Mouse (Mus musculus) limb, embryonic 14.5 days (tissue): ENCODE data around the gene Zmynd15. TPM values are rescaled to one million over a fixed set of nuclear protein-coding genes. Genes with fewer than 3 reads are reported as not detected.

Experiments used
- ATAC-seq: fragments of 200-750 bp; cut with Nextera tagmentation; 2 replicates; pipeline ENCODE4 v1.8.0; 2017; ENCODE audit warnings: low read depth, moderate number of reproducible peaks, moderate TSS enrichment; ENCODE audit not compliant: low FRiP score
- DNase-seq: peaks from one replicate; pipeline ENCODE4 v3.0.0-alpha.2; 2015; ENCODE audit warnings: low spot score
- H3K27ac ChIP-seq: fragments of 300-500 bp; sonication (generic); replicated peaks from 2 replicates; pipeline ENCODE4 v1.5.1; 2014; ENCODE audit warnings: low read depth, mild to moderate bottlenecking, low read length, moderate library complexity, mixed read lengths
- H3K27me3 ChIP-seq: fragments of 300-500 bp; sonication (generic); 2 replicates; pipeline ENCODE4 v1.6.1; 2014; ENCODE audit warnings: low read length, mixed read lengths; ENCODE audit not compliant: control insufficient read depth, insufficient read depth
- H3K36me3 ChIP-seq: fragments of 300-500 bp; sonication (generic); 2 replicates; pipeline ENCODE4 v1.6.1; 2014; ENCODE audit warnings: mild to moderate bottlenecking, low read length, moderate library complexity, mixed read lengths; ENCODE audit not compliant: control insufficient read depth, insufficient read depth
- H3K4me1 ChIP-seq: fragments of 300-500 bp; sonication (generic); 2 replicates; pipeline ENCODE4 v1.6.1; 2014; ENCODE audit warnings: antibody characterized with exemption, low read length, mixed read lengths; ENCODE audit not compliant: control insufficient read depth, insufficient read depth
- H3K4me2 ChIP-seq: fragments of 300-500 bp; sonication (generic); replicated peaks from 2 replicates; pipeline ENCODE4 v1.6.1; 2014; ENCODE audit warnings: low read depth, mild to moderate bottlenecking, low read length, moderate library complexity; ENCODE audit not compliant: severe bottlenecking
- H3K4me3 ChIP-seq: fragments of 300-500 bp; sonication (generic); replicated peaks from 2 replicates; pipeline ENCODE4 v1.5.1; 2014; ENCODE audit warnings: low read length
- H3K9ac ChIP-seq: fragments of 300-500 bp; sonication (generic); 2 replicates; pipeline ENCODE4 v1.6.1; 2014; ENCODE audit warnings: mild to moderate bottlenecking, low read depth, low read length, moderate library complexity; ENCODE audit not compliant: severe bottlenecking
- H3K9me3 ChIP-seq: fragments of 300-500 bp; sonication (generic); 2 replicates; pipeline ENCODE4 v1.6.1; 2016; ENCODE audit warnings: low read length; ENCODE audit not compliant: control insufficient read depth
- POLR2A ChIP-seq: fragments of 200-500 bp; IDR thresholded peaks from 2 replicates; pipeline ENCODE4 v1.8.0; 2012; ENCODE audit warnings: inconsistent platforms, mild to moderate bottlenecking, moderate library complexity, borderline replicate concordance; ENCODE audit not compliant: insufficient read depth, insufficient read length; ENCODE audit errors: extremely low read depth
- WGBS: fragments of 180-500 bp; shearing (Covaris S2); extraction: QIAGEN DNeasy Blood & Tissue Kit; methylation state at CpG from one replicate; pipeline ENCODE4 v1.1.7; 2014; 5-methylcytosine and 5-hydroxymethylcytosine counted together
- microRNA-seq: library from miRNA; unstranded; fragments of <30 nt; microRNA quantifications from one replicate; pipeline ENCODE4, GENCODE M21; 2016
- polyA plus RNA-seq, 2 experiments: library from polyadenylated mRNA; depleted of rRNA in 1 of 2; stranded (reverse) in 1 of 2; unstranded in 1 of 2; fragments of >200 nt; fragmentation: Nextera tagmentation in 1 of 2; extraction: Ambion mirVana in 1 of 2; gene quantifications; 2 replicates each; pipeline versions ENCODE4 v1.2.1 to v1.2.3; 2012 to 2014

Zmynd15 gene
- polyA plus RNA-seq, 2 experiments, result 0.92 to 1.1 TPM

- H3K4me2 ChIP-seq, result no peak overlapping the region
- no peaks in the 10 kb centered on the region for H3K9me3 ChIP-seq
These were observed 52.6 kb downstream of the Zmynd15 start for GRCm38 (mm10) chr11:70511825-70512224.

GRCm38 (mm10) chr11:70512709-70513342, 53.6 kb downstream of the Zmynd15 start:
- no peaks in the 10 kb centered on the region for H3K9me3 ChIP-seq
- 78% methylated on average over 7 of the region's 7 CpGs for WGBS
- H3K27ac ChIP-seq, result no peak overlapping the region
- no peak overlapping the region for H3K9ac ChIP-seq
- H3K4me3 ChIP-seq, result no peak overlapping the region
- H3K4me1 ChIP-seq, result no peaks in the 10 kb centered on the region; the same call in 1 of the 2 replicates
- ATAC-seq (no peak), DNase-seq (no peak)
- no peaks in the 10 kb centered on the region for H3K27me3 ChIP-seq
- H3K36me3 ChIP-seq, result no peaks in the 10 kb centered on the region
- H3K4me2 ChIP-seq, result no peak overlapping the region
- TF ChIP-seq POLR2A, result no peak

More at GRCm38 (mm10) chr11:70511825-70512224, 52.6 kb downstream of the Zmynd15 start:
- Histone ChIP-seq H3K4me1 (no peaks in the 10 kb centered on the region; the same call in 1 of the 2 replicates), H3K27me3 (no peaks in the 10 kb centered on the region), H3K36me3 (no peaks in the 10 kb centered on the region), H3K4me3 (no peak overlapping the region), H3K9ac (no peak overlapping the region), H3K27ac (no peak overlapping the region)
- TF ChIP-seq POLR2A, result no peak
- no peak for DNase-seq
- 91% methylated on average over 7 of the region's 7 CpGs for WGBS
- no peak for ATAC-seq

DNA sequence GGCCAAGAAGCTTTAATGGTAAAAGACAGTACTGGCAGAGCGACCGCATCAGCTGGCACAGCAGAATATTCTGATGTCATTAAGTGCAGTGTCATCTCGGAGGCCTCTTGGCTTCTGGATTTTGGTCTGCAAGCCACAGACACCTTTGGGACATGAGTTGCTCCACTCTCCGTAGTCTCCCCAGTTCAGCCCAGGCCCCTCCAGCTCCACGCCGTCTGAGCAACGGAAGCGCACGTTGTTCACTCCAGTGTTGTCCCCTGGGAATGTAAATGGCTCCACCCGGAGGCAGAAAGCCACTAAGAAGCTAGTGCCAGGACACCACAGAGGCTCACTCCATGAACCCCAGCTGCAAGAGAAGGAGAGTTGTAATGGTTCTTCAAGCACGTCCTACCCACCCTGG, 54.3 kb downstream of the Zmynd15 start:
- Histone ChIP-seq H3K27me3 (no peaks in the 10 kb centered on the region), H3K4me3 (no peak overlapping the region), H3K27ac (no peak overlapping the region), H3K4me2 (no peak overlapping the region), H3K9me3 (no peaks in the 10 kb centered on the region), H3K36me3 (no peaks in the 10 kb centered on the region), H3K9ac (no peak overlapping the region), H3K4me1 (no peaks in the 10 kb centered on the region; the same call in 1 of the 2 replicates)
- DNase-seq, result no peak
- WGBS, result 63% methylated on average over 11 of the region's 11 CpGs
- no peak for ATAC-seq
- TF ChIP-seq POLR2A, result no peak

- Histone ChIP-seq H3K27ac (no peak within 1 kb of the TSS), H3K36me3 (no peaks in the 10 kb centered on the region), H3K4me1 (no peaks in the 10 kb centered on the region; the same call in 1 of the 2 replicates), H3K27me3 (no peaks in the 10 kb centered on the region), H3K4me2 (no peak within 1 kb of the TSS), H3K9ac (no peak within 1 kb of the TSS), H3K9me3 (no peaks in the 10 kb centered on the region), H3K4me3 (no peak within 1 kb of the TSS)
- TF ChIP-seq POLR2A, result no peak
- 85% methylated on average over 7 of the region's 7 CpGs for WGBS
- no peak for ATAC-seq
- no peak for DNase-seq
These were observed 55.1 kb downstream of the Zmynd15 start, which contains the start of gene Vmo1 for GRCm38 (mm10) chr11:70514288-70514687. Gene Vmo1 (minus strand): TSS chr11:70514616.

Small RNA genes within 50 kb of the gene (microRNA-seq; reads per million reads assigned to microRNA genes)
- not detected for gene Mir7115

Other genes starting within 250 kb of the Zmynd15 start
Only the 30 nearest of the 31 such genes appear.
- 9.3 and 11.1 TPM in 2 replicates for gene Slc16a13, start 238.4 kb upstream of the Zmynd15 start, polyA plus RNA-seq (2012; rRNA removed)
- gene Slc16a13, start 238.4 kb upstream of the Zmynd15 start, polyA plus RNA-seq (2014; fragmentation: Nextera tagmentation; extraction: Ambion mirVana), result 9.2 and 9.6 TPM in 2 replicates
- gene Bcl6b, start 229.6 kb upstream of the Zmynd15 start, polyA plus RNA-seq (2012; rRNA removed), result 11.2 and 12.2 TPM in 2 replicates
- 11.7 and 12.2 TPM in 2 replicates for gene Bcl6b, start 229.6 kb upstream of the Zmynd15 start, polyA plus RNA-seq (2014; fragmentation: Nextera tagmentation; extraction: Ambion mirVana)
- gene 0610010K14Rik, start 221.5 kb upstream of the Zmynd15 start, polyA plus RNA-seq (2012; rRNA removed), result 167 and 171 TPM in 2 replicates
- gene 0610010K14Rik, start 221.5 kb upstream of the Zmynd15 start, polyA plus RNA-seq (2014; fragmentation: Nextera tagmentation; extraction: Ambion mirVana), result 178 and 193 TPM in 2 replicates
- 15.1 and 15.7 TPM in 2 replicates for gene Gm21988, start 219.6 kb upstream of the Zmynd15 start, polyA plus RNA-seq (2012; rRNA removed)
- gene Gm21988, start 219.6 kb upstream of the Zmynd15 start, polyA plus RNA-seq (2014; fragmentation: Nextera tagmentation; extraction: Ambion mirVana), result 12.9 and 13.1 TPM in 2 replicates
- 54.0 and 63.2 TPM in 2 replicates for gene Rnasek, start 219.6 kb upstream of the Zmynd15 start, polyA plus RNA-seq (2012; rRNA removed)
- 171 and 176 TPM in 2 replicates for gene Rnasek, start 219.6 kb upstream of the Zmynd15 start, polyA plus RNA-seq (2014; fragmentation: Nextera tagmentation; extraction: Ambion mirVana)
- 7.4 and 7.8 TPM in 2 replicates for gene Alox12, start 204.1 kb upstream of the Zmynd15 start, polyA plus RNA-seq (2012; rRNA removed)
- 8.0 and 11.1 TPM in 2 replicates for gene Alox12, start 204.1 kb upstream of the Zmynd15 start, polyA plus RNA-seq (2014; fragmentation: Nextera tagmentation; extraction: Ambion mirVana)
- gene Alox12e, start 136.8 kb upstream of the Zmynd15 start, polyA plus RNA-seq (2012; rRNA removed), result 0.04 and 0.09 TPM in 2 replicates
- gene Alox12e, start 136.8 kb upstream of the Zmynd15 start, polyA plus RNA-seq (2014; fragmentation: Nextera tagmentation; extraction: Ambion mirVana), result 0.12 and 0.26 TPM in 2 replicates
- gene Alox15, start 107.4 kb upstream of the Zmynd15 start, polyA plus RNA-seq (2012; rRNA removed), result 0.15 and 0.31 TPM in 2 replicates
- gene Alox15, start 107.4 kb upstream of the Zmynd15 start, polyA plus RNA-seq (2014; fragmentation: Nextera tagmentation; extraction: Ambion mirVana), result 0.25 TPM in 1 of 2 replicates, not detected in the other
- 37.1 and 45.2 TPM in 2 replicates for gene Pelp1, start 49.4 kb upstream of the Zmynd15 start, polyA plus RNA-seq (2012; rRNA removed)
- 34.8 and 38.1 TPM in 2 replicates for gene Pelp1, start 49.4 kb upstream of the Zmynd15 start, polyA plus RNA-seq (2014; fragmentation: Nextera tagmentation; extraction: Ambion mirVana)
- gene Arrb2, start 26.8 kb upstream of the Zmynd15 start, polyA plus RNA-seq (2012; rRNA removed), result 48.7 and 53.6 TPM in 2 replicates
- 18.5 and 21.5 TPM in 2 replicates for gene Arrb2, start 26.8 kb upstream of the Zmynd15 start, polyA plus RNA-seq (2014; fragmentation: Nextera tagmentation; extraction: Ambion mirVana)
- gene Med11, start 7.5 kb upstream of the Zmynd15 start, polyA plus RNA-seq (2012; rRNA removed), result 27.6 and 32.4 TPM in 2 replicates
- gene Med11, start 7.5 kb upstream of the Zmynd15 start, polyA plus RNA-seq (2014; fragmentation: Nextera tagmentation; extraction: Ambion mirVana), result 44.8 and 47.4 TPM in 2 replicates
- 4.4 and 5.9 TPM in 2 replicates for gene Cxcl16, start 551 bp downstream of the Zmynd15 start, polyA plus RNA-seq (2012; rRNA removed)
- gene Cxcl16, start 551 bp downstream of the Zmynd15 start, polyA plus RNA-seq (2014; fragmentation: Nextera tagmentation; extraction: Ambion mirVana), result 4.3 and 6.3 TPM in 2 replicates
- 0.29 and 0.50 TPM in 2 replicates for gene Tm4sf5, start 45.8 kb downstream of the Zmynd15 start, polyA plus RNA-seq (2012; rRNA removed)
- 0.33 and 0.95 TPM in 2 replicates for gene Tm4sf5, start 45.8 kb downstream of the Zmynd15 start, polyA plus RNA-seq (2014; fragmentation: Nextera tagmentation; extraction: Ambion mirVana)
- gene Vmo1, start 55.2 kb downstream of the Zmynd15 start, polyA plus RNA-seq (2012; rRNA removed), result 0.14 TPM in 1 of 2 replicates, not detected in the other
- 0.30 TPM in 1 of 2 replicates, not detected in the other for gene Vmo1, start 55.2 kb downstream of the Zmynd15 start, polyA plus RNA-seq (2014; fragmentation: Nextera tagmentation; extraction: Ambion mirVana)
- 0.24 and 0.36 TPM in 2 replicates for gene Gltpd2, start 59.8 kb downstream of the Zmynd15 start, polyA plus RNA-seq (2012; rRNA removed)
- gene Gltpd2, start 59.8 kb downstream of the Zmynd15 start, polyA plus RNA-seq (2014; fragmentation: Nextera tagmentation; extraction: Ambion mirVana), result 0.54 and 0.73 TPM in 2 replicates
- 421 and 423 TPM in 2 replicates for gene Psmb6, start 65.9 kb downstream of the Zmynd15 start, polyA plus RNA-seq (2012; rRNA removed)
- gene Psmb6, start 65.9 kb downstream of the Zmynd15 start, polyA plus RNA-seq (2014; fragmentation: Nextera tagmentation; extraction: Ambion mirVana), result 755 and 779 TPM in 2 replicates
- 1.2 TPM in 1 of 2 replicates, not detected in the other for gene Gm40193, start 73.5 kb downstream of the Zmynd15 start, polyA plus RNA-seq (2012; rRNA removed)
- not detected in 2 replicates for gene Gm40193, start 73.5 kb downstream of the Zmynd15 start, polyA plus RNA-seq (2014; fragmentation: Nextera tagmentation; extraction: Ambion mirVana)
- 18.9 and 22.6 TPM in 2 replicates for gene Pld2, start 80.6 kb downstream of the Zmynd15 start, polyA plus RNA-seq (2012; rRNA removed)
- gene Pld2, start 80.6 kb downstream of the Zmynd15 start, polyA plus RNA-seq (2014; fragmentation: Nextera tagmentation; extraction: Ambion mirVana), result 5.8 and 7.5 TPM in 2 replicates
- 91.2 and 114 TPM in 2 replicates for gene Mink1, start 103.4 kb downstream of the Zmynd15 start, polyA plus RNA-seq (2012; rRNA removed)
- gene Mink1, start 103.4 kb downstream of the Zmynd15 start, polyA plus RNA-seq (2014; fragmentation: Nextera tagmentation; extraction: Ambion mirVana), result 19.8 and 23.0 TPM in 2 replicates
- gene 4930544D05Rik, start 156.4 kb downstream of the Zmynd15 start, polyA plus RNA-seq (2012; rRNA removed), result not detected in 2 replicates
- gene 4930544D05Rik, start 156.4 kb downstream of the Zmynd15 start, polyA plus RNA-seq (2014; fragmentation: Nextera tagmentation; extraction: Ambion mirVana), result not detected in 2 replicates
- gene Chrne, start 159.8 kb downstream of the Zmynd15 start, polyA plus RNA-seq (2012; rRNA removed), result 0.13 and 0.20 TPM in 2 replicates
- 0.43 TPM in 1 of 2 replicates, not detected in the other for gene Chrne, start 159.8 kb downstream of the Zmynd15 start, polyA plus RNA-seq (2014; fragmentation: Nextera tagmentation; extraction: Ambion mirVana)
- gene Gp1ba, start 179.7 kb downstream of the Zmynd15 start, polyA plus RNA-seq (2012; rRNA removed), result 0.47 and 0.69 TPM in 2 replicates
- gene Gp1ba, start 179.7 kb downstream of the Zmynd15 start, polyA plus RNA-seq (2014; fragmentation: Nextera tagmentation; extraction: Ambion mirVana), result 0.48 and 0.56 TPM in 2 replicates
- gene Rnf167, start 187.8 kb downstream of the Zmynd15 start, polyA plus RNA-seq (2012; rRNA removed), result 96.3 and 110 TPM in 2 replicates
- 109 and 119 TPM in 2 replicates for gene Rnf167, start 187.8 kb downstream of the Zmynd15 start, polyA plus RNA-seq (2014; fragmentation: Nextera tagmentation; extraction: Ambion mirVana)
- 134 and 150 TPM in 2 replicates for gene Slc25a11, start 188.0 kb downstream of the Zmynd15 start, polyA plus RNA-seq (2012; rRNA removed)
- gene Slc25a11, start 188.0 kb downstream of the Zmynd15 start, polyA plus RNA-seq (2014; fragmentation: Nextera tagmentation; extraction: Ambion mirVana), result 159 and 163 TPM in 2 replicates
- 946 and 1,024 TPM in 2 replicates for gene Pfn1, start 195.2 kb downstream of the Zmynd15 start, polyA plus RNA-seq (2012; rRNA removed)
- gene Pfn1, start 195.2 kb downstream of the Zmynd15 start, polyA plus RNA-seq (2014; fragmentation: Nextera tagmentation; extraction: Ambion mirVana), result 1,646 and 1,675 TPM in 2 replicates
- gene Eno3, start 197.8 kb downstream of the Zmynd15 start, polyA plus RNA-seq (2012; rRNA removed), result 75.3 and 84.6 TPM in 2 replicates
- gene Eno3, start 197.8 kb downstream of the Zmynd15 start, polyA plus RNA-seq (2014; fragmentation: Nextera tagmentation; extraction: Ambion mirVana), result 60.3 and 89.9 TPM in 2 replicates
- 63.3 and 93.7 TPM in 2 replicates for gene Spag7, start 210.0 kb downstream of the Zmynd15 start, polyA plus RNA-seq (2012; rRNA removed)
- gene Spag7, start 210.0 kb downstream of the Zmynd15 start, polyA plus RNA-seq (2014; fragmentation: Nextera tagmentation; extraction: Ambion mirVana), result 97.0 and 98.1 TPM in 2 replicates
- gene Camta2, start 228.7 kb downstream of the Zmynd15 start, polyA plus RNA-seq (2012; rRNA removed), result 20.3 and 26.6 TPM in 2 replicates
- 14.4 and 16.6 TPM in 2 replicates for gene Camta2, start 228.7 kb downstream of the Zmynd15 start, polyA plus RNA-seq (2014; fragmentation: Nextera tagmentation; extraction: Ambion mirVana)
- gene Inca1, start 240.7 kb downstream of the Zmynd15 start, polyA plus RNA-seq (2012; rRNA removed), result 1.3 TPM in 2 replicates
- gene Inca1, start 240.7 kb downstream of the Zmynd15 start, polyA plus RNA-seq (2014; fragmentation: Nextera tagmentation; extraction: Ambion mirVana), result 0.81 and 0.93 TPM in 2 replicates
- gene Kif1c, start 241.1 kb downstream of the Zmynd15 start, polyA plus RNA-seq (2012; rRNA removed), result 41.1 and 45.8 TPM in 2 replicates
- 14.6 and 16.2 TPM in 2 replicates for gene Kif1c, start 241.1 kb downstream of the Zmynd15 start, polyA plus RNA-seq (2014; fragmentation: Nextera tagmentation; extraction: Ambion mirVana)